Comparison of ENCODE assay signal across 1 mouse cellular context in the genomic region with DNA sequence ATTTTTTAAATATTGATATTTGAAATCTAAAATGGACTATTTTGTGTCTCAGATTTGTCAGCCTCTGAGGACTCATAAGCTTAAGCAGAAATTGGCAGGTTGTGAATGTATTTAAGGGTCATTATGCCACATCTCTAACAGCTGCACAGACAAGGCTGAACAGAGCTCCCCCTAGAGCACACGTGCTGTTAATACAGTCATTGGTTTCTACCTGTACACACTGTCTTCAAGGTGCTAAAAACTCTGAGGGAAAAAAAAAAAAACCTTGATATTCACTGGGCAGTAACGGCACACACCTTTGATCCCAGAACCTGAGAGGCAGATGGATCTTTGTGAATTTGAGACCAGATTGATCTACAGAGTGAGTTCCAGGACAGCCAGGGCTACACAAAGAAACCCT.
A peak's percentile ranks its signal among the peaks of the same experiment; 100 is the strongest.
TF ChIP-seq lines count a peak whose summit lies in the region.

No protein-coding gene starts in this region.

TF ChIP-seq in CH12.LX, 34 proteins besides CTCF, POLR2A, EP300 and RAD21 (continued from another document):
- TF ChIP-seq USF1 (IDR thresholded peaks at IDR 0.05; ENCODE audit: low read depth, low read length) (no peak), SIN3A (IDR thresholded peaks at IDR 0.05; ENCODE audit: low read length) (no peak), MAX (IDR thresholded peaks at IDR 0.05; ENCODE audit: low read length) (peak; percentile 62; the same call in 1 of the 2 replicates), ELF1 (IDR thresholded peaks at IDR 0.05; ENCODE audit: low read depth, low read length) (no peak), ZMIZ1 (IDR thresholded peaks at IDR 0.05; ENCODE audit: low read depth, low read length) (no peak), UBTF (IDR thresholded peaks at IDR 0.05; ENCODE audit: low read depth, low read length) (no peak), PAX5 (IDR thresholded peaks at IDR 0.05; ENCODE audit: low read length) (no peak), POLR2AphosphoS2 (IDR thresholded peaks at IDR 0.05; ENCODE audit: low read depth, low read length) (no peak), MXI1 (IDR thresholded peaks at IDR 0.05; ENCODE audit: low read depth, low read length) (no peak)
